Mouse (Mus musculus) intestine, embryonic 15.5 days (tissue): Measurements from ENCODE around the gene Tpo. TPM values are rescaled to one million over a fixed set of nuclear protein-coding genes. Genes with fewer than 3 reads are reported as not detected.

Experiments
- ATAC-seq: fragments of 200-750 bp; cut with Nextera tagmentation; 2 replicates; pipeline ENCODE4 v1.8.0; 2017; ENCODE audit warnings: moderate TSS enrichment, moderate library complexity
- H3K27ac ChIP-seq: fragments of 300-500 bp; sonication (generic); 2 replicates; pipeline ENCODE4 v1.5.1; 2015; ENCODE audit warnings: mild to moderate bottlenecking, inconsistent platforms
- H3K27me3 ChIP-seq: fragments of 300-500 bp; sonication (generic); replicated peaks from 2 replicates; pipeline ENCODE4 v1.6.1; 2015; ENCODE audit warnings: inconsistent platforms
- H3K36me3 ChIP-seq: fragments of 300-500 bp; sonication (generic); 2 replicates; pipeline ENCODE4 v1.6.1; 2015; ENCODE audit warnings: inconsistent platforms
- H3K4me1 ChIP-seq: fragments of 300-500 bp; sonication (generic); replicated peaks from 2 replicates; pipeline ENCODE4 v1.6.1; 2015; ENCODE audit warnings: inconsistent platforms
- H3K4me2 ChIP-seq: fragments of 300-500 bp; sonication (generic); replicated peaks from 2 replicates; pipeline ENCODE4 v1.6.1; 2015; ENCODE audit warnings: mild to moderate bottlenecking, inconsistent platforms
- H3K4me3 ChIP-seq: fragments of 300-500 bp; sonication (generic); replicated peaks from 2 replicates; pipeline ENCODE4 v1.5.1; 2015; ENCODE audit warnings: inconsistent platforms
- H3K9ac ChIP-seq: fragments of 300-500 bp; sonication (generic); 2 replicates; pipeline ENCODE4 v1.6.1; 2015; ENCODE audit warnings: inconsistent platforms
- H3K9me3 ChIP-seq: fragments of 300-500 bp; sonication (generic); 2 replicates; pipeline ENCODE4 v1.6.1; 2016; ENCODE audit warnings: inconsistent platforms
- WGBS: fragments of 180-500 bp; shearing (Covaris S2); methylation state at CpG from one replicate; pipeline ENCODE4 v1.1.7; 2015; 5-methylcytosine and 5-hydroxymethylcytosine counted together
- polyA plus RNA-seq: library from polyadenylated mRNA; unstranded; fragments of >200 nt; fragmentation: Nextera tagmentation; extraction: Ambion mirVana; gene quantifications from 2 replicates; pipeline ENCODE4 v1.2.1, GENCODE M21; 2015

Tpo gene
- polyA plus RNA-seq, 1 experiment from 2014 or later = 0.04 TPM

- Histone ChIP-seq H3K4me1 (no peaks in the 10 kb centered on the region), H3K9me3 (no peaks in the 10 kb centered on the region), H3K4me3 (no peak overlapping the region), H3K27ac (no peak overlapping the region), H3K4me2 (no peak overlapping the region), H3K9ac (no peak overlapping the region), H3K27me3 (no peaks in the 10 kb centered on the region), H3K36me3 (no peaks in the 10 kb centered on the region)
- no peak for ATAC-seq
- 76% methylated on average over 6 of the region's 6 CpGs for WGBS
Measured at GRCm38 (mm10) chr12:30129411-30129716, 3.1 kb downstream of the Tpo start.

GRCm38 (mm10) chr12:30128561-30129410 is 3.6 kb downstream of the Tpo start:
- H3K4me2 ChIP-seq = no peak overlapping the region
- H3K4me3 ChIP-seq = no peak overlapping the region
- H3K9me3 ChIP-seq = no peaks in the 10 kb centered on the region
- no peak overlapping the region for H3K9ac ChIP-seq
- no peaks in the 10 kb centered on the region for H3K36me3 ChIP-seq
- peak; percentile 49; the same call in 1 of the 2 replicates for ATAC-seq
- WGBS = 64% methylated on average over 7 of the region's 7 CpGs
- H3K27me3 ChIP-seq = no peaks in the 10 kb centered on the region
- no peaks in the 10 kb centered on the region for H3K4me1 ChIP-seq
- no peak overlapping the region for H3K27ac ChIP-seq

GRCm38 (mm10) chr12:30122347-30122746 is 10.1 kb downstream of the Tpo start:
- H3K4me1 ChIP-seq = no peaks in the 10 kb centered on the region
- 49% methylated on average over 7 of the region's 7 CpGs for WGBS

GRCm38 (mm10) chr12:30112271-30112670 is 20.2 kb downstream of the Tpo start:
- Histone ChIP-seq H3K27ac (no peak overlapping the region), H3K4me1 (no peaks in the 10 kb centered on the region), H3K9ac (no peak overlapping the region), H3K4me3 (no peak overlapping the region), H3K36me3 (no peaks in the 10 kb centered on the region), H3K4me2 (no peak overlapping the region), H3K27me3 (no peaks in the 10 kb centered on the region), H3K9me3 (no peaks in the 10 kb centered on the region)
- 85% methylated on average over 2 of the region's 2 CpGs for WGBS
- ATAC-seq = no peak

More at GRCm38 (mm10) chr12:30122347-30122746, 10.1 kb downstream of the Tpo start:
- H3K4me2 ChIP-seq = no peak overlapping the region
- H3K27ac ChIP-seq = no peak overlapping the region
- no peak for ATAC-seq
- H3K9me3 ChIP-seq = no peaks in the 10 kb centered on the region
- H3K27me3 ChIP-seq = no peaks in the 10 kb centered on the region
- H3K4me3 ChIP-seq = no peak overlapping the region
- H3K9ac ChIP-seq = no peak overlapping the region
- no peaks in the 10 kb centered on the region for H3K36me3 ChIP-seq

- Histone ChIP-seq H3K4me1 (no peaks in the 10 kb centered on the region), H3K27me3 (no peaks in the 10 kb centered on the region), H3K9ac (no peak overlapping the region), H3K27ac (no peak overlapping the region), H3K4me2 (no peak overlapping the region), H3K36me3 (no peaks in the 10 kb centered on the region), H3K9me3 (no peaks in the 10 kb centered on the region), H3K4me3 (no peak overlapping the region)
- no peak for ATAC-seq
- 77% methylated on average over 14 of the region's 14 CpGs for WGBS
Measured at GRCm38 (mm10) chr12:30109646-30110605, 22.5 kb downstream of the Tpo start.

GRCm38 (mm10) chr12:30102891-30103565 is 29.4 kb downstream of the Tpo start:
- Histone ChIP-seq H3K9me3 (no peaks in the 10 kb centered on the region), H3K4me1 (no peaks in the 10 kb centered on the region), H3K36me3 (no peaks in the 10 kb centered on the region), H3K4me3 (no peak overlapping the region), H3K27me3 (no peaks in the 10 kb centered on the region), H3K4me2 (peak overlapping the region; percentile 18; the same call in 1 of the 2 replicates), H3K27ac (no peak overlapping the region), H3K9ac (no peak overlapping the region)
- ATAC-seq = no peak
- WGBS = 32% methylated on average over 29 of the region's 29 CpGs

GRCm38 (mm10) chr12:30092081-30092480 is 40.3 kb downstream of the Tpo start:
- Histone ChIP-seq H3K4me3 (no peak overlapping the region), H3K9me3 (no peaks in the 10 kb centered on the region), H3K36me3 (no peaks in the 10 kb centered on the region), H3K27ac (no peak overlapping the region), H3K9ac (no peak overlapping the region), H3K27me3 (no peaks in the 10 kb centered on the region), H3K4me1 (no peaks in the 10 kb centered on the region), H3K4me2 (no peak overlapping the region)
- ATAC-seq = no peak
- 89% methylated on average over 5 of the region's 5 CpGs for WGBS

GRCm38 (mm10) chr12:30083971-30084370 is 48.5 kb downstream of the Tpo start:
- Histone ChIP-seq H3K9me3 (no peaks in the 10 kb centered on the region), H3K27ac (no peak overlapping the region), H3K9ac (no peak overlapping the region), H3K4me3 (no peak overlapping the region), H3K36me3 (no peaks in the 10 kb centered on the region), H3K4me1 (no peaks in the 10 kb centered on the region), H3K4me2 (no peak overlapping the region), H3K27me3 (no peaks in the 10 kb centered on the region)
- no peak for ATAC-seq
- WGBS = 70% methylated on average over 3 of the region's 3 CpGs

GRCm38 (mm10) chr12:30077056-30077455 is 55.4 kb downstream of the Tpo start:
- Histone ChIP-seq H3K36me3 (no peaks in the 10 kb centered on the region), H3K27me3 (no peaks in the 10 kb centered on the region), H3K9me3 (no peaks in the 10 kb centered on the region), H3K27ac (no peak overlapping the region), H3K4me1 (no peaks in the 10 kb centered on the region), H3K4me3 (no peak overlapping the region), H3K9ac (no peak overlapping the region), H3K4me2 (no peak overlapping the region)
- 89% methylated on average over 11 of the region's 11 CpGs for WGBS
- no peak for ATAC-seq

- Histone ChIP-seq H3K4me2 (no peak overlapping the region), H3K9ac (no peak overlapping the region), H3K9me3 (no peaks in the 10 kb centered on the region), H3K4me1 (no peaks in the 10 kb centered on the region), H3K27ac (no peak overlapping the region), H3K4me3 (no peak overlapping the region), H3K27me3 (no peaks in the 10 kb centered on the region), H3K36me3 (no peaks in the 10 kb centered on the region)
- ATAC-seq = peak; percentile 34; the same call in 1 of the 2 replicates
- WGBS = 66% methylated on average over 2 of the region's 2 CpGs
Measured at GRCm38 (mm10) chr12:30076316-30076715, 56.1 kb downstream of the Tpo start.

GRCm38 (mm10) chr12:30069321-30069720 is 63.1 kb downstream of the Tpo start:
- no peaks in the 10 kb centered on the region for H3K4me1 ChIP-seq
- H3K4me2 ChIP-seq = no peak overlapping the region
- no peak for ATAC-seq
- H3K9ac ChIP-seq = no peak overlapping the region
- no peaks in the 10 kb centered on the region for H3K9me3 ChIP-seq
- no peaks in the 10 kb centered on the region for H3K36me3 ChIP-seq
- H3K27ac ChIP-seq = no peak overlapping the region
- WGBS = 34% methylated on average over 2 of the region's 2 CpGs
- H3K27me3 ChIP-seq = no peaks in the 10 kb centered on the region
- no peak overlapping the region for H3K4me3 ChIP-seq

- 91% methylated on average over 2 of the region's 2 CpGs for WGBS
- ATAC-seq = no peak
- no peak overlapping the region for H3K27ac ChIP-seq
Measured at GRCm38 (mm10) chr12:30067806-30068205, 64.6 kb downstream of the Tpo start.

More at GRCm38 (mm10) chr12:30067806-30068205, 64.6 kb downstream of the Tpo start:
- Histone ChIP-seq H3K4me1 (no peaks in the 10 kb centered on the region), H3K9me3 (no peaks in the 10 kb centered on the region), H3K36me3 (no peaks in the 10 kb centered on the region), H3K4me3 (no peak overlapping the region), H3K9ac (no peak overlapping the region), H3K4me2 (no peak overlapping the region), H3K27me3 (no peaks in the 10 kb centered on the region)
